Mouse (Mus musculus): ENCODE results near the gene Hs6st2. TPM values are rescaled to one million over a fixed set of nuclear protein-coding genes. Genes with fewer than 3 reads are reported as not detected.

Gene Hs6st2
- total and polyA plus RNA-seq, 3 experiments = not detected

DNA sequence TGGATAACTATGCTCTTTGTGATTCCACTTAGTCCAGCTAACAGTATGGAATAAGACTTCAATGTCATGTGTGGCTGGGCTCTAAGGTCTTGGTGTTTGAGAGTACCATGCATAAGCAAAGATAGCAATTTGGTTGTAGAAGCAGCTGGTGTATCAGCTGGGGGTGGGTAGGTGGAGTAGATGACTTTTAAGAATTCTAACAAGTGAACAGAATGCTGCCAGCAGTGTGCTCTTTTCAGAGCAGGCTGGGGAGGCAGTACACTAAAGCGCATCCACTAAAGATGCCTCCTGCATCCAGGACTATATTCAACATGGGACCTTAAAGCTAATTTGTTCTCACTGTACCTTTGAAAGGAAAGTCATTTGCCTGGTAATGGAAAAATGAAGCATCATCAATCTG, 88.9 kb downstream of the Hs6st2 start:
- no peaks in the 10 kb centered on the region for H3K27me3 ChIP-seq (ENCODE audit: control insufficient read depth in 1 of 2, insufficient read depth in 2 of 2, low read length in 2 of 2)
- H3K9me3 ChIP-seq (replicated peaks; ENCODE audit: insufficient read depth, low read length) = no peaks in the 10 kb centered on the region
- no peak overlapping the region for H3K4me3 ChIP-seq (ENCODE audit: control insufficient read depth in 1 of 2, insufficient read depth in 1 of 2, low read depth in 2 of 2, low read length in 2 of 2)
- DNase-seq (ENCODE audit: low read depth, low spot score) = no peak
- no peak overlapping the region for H3K27ac ChIP-seq (ENCODE audit: control insufficient read depth, low read depth, low read length)
- H3K36me3 ChIP-seq (ENCODE audit: control insufficient read depth in 1 of 2, insufficient read depth in 2 of 2, low read length in 2 of 2) = no peaks in the 10 kb centered on the region
- H3K9ac ChIP-seq (ENCODE audit: control insufficient read depth, low read depth, low read length, poor library complexity, severe bottlenecking) = no peak overlapping the region
- TF ChIP-seq MYB (IDR thresholded peaks at IDR 0.05; ENCODE audit: low read depth, low read length) (no peak), ZC3H11A (IDR thresholded peaks at IDR 0.05; ENCODE audit: low read depth, low read length) (no peak), MAFK (IDR thresholded peaks at IDR 0.05; ENCODE audit: borderline replicate concordance, low read depth, low read length) (no peak), USF1 (IDR thresholded peaks at IDR 0.05; ENCODE audit: low read depth, low read length) (no peak), NRF1 (IDR thresholded peaks at IDR 0.05; ENCODE audit: insufficient read depth, low read depth, low read length, poor library complexity, severe bottlenecking) (no peak), RAD21 (IDR thresholded peaks at IDR 0.05; ENCODE audit: low read depth, low read length) (no peak), USF2 (IDR thresholded peaks at IDR 0.05; ENCODE audit: borderline replicate concordance in 1 of 2, insufficient read depth in 1 of 2, low read depth in 1 of 2, low read length in 2 of 2) (no peak), ZKSCAN1 (IDR thresholded peaks at IDR 0.05; ENCODE audit: low read depth, low read length) (no peak), BHLHE40 (IDR thresholded peaks at IDR 0.05; ENCODE audit: borderline replicate concordance, low read depth, low read length) (no peak), ETS1 (IDR thresholded peaks at IDR 0.05; ENCODE audit: low read depth, low read length) (no peak), SIN3A (IDR thresholded peaks at IDR 0.05; ENCODE audit: low read length) (no peak), E2F4 (IDR thresholded peaks at IDR 0.05; ENCODE audit: borderline replicate concordance, low read depth, low read length) (no peak), POLR2AphosphoS2 (IDR thresholded peaks at IDR 0.05; ENCODE audit: low read length) (no peak), SMC3 (IDR thresholded peaks at IDR 0.05; ENCODE audit: low read depth, low read length) (no peak), HCFC1 (IDR thresholded peaks at IDR 0.05; ENCODE audit: low read depth, low read length) (no peak), CTCF (IDR thresholded peaks at IDR 0.05 in 2 of 3, conservative IDR thresholded peaks at IDR 0.05 in 1 of 3; ENCODE audit: control insufficient read depth in 1 of 3, insufficient read depth in 1 of 3, low read depth in 2 of 3, low read length in 3 of 3, poor library complexity in 1 of 3, severe bottlenecking in 1 of 3) (no peak), MXI1 (IDR thresholded peaks at IDR 0.05; ENCODE audit: low read depth, low read length) (no peak), ZMIZ1 (IDR thresholded peaks at IDR 0.05; ENCODE audit: low read depth, low read length) (no peak)
- no peaks in the 10 kb centered on the region for H3K4me1 ChIP-seq (ENCODE audit: control insufficient read depth in 1 of 2, insufficient read depth in 2 of 2, low read length in 2 of 2)
- H3K79me2 ChIP-seq (ENCODE audit: control insufficient read depth, insufficient read depth, low read length, poor library complexity) = no peaks in the 10 kb centered on the region

DNA sequence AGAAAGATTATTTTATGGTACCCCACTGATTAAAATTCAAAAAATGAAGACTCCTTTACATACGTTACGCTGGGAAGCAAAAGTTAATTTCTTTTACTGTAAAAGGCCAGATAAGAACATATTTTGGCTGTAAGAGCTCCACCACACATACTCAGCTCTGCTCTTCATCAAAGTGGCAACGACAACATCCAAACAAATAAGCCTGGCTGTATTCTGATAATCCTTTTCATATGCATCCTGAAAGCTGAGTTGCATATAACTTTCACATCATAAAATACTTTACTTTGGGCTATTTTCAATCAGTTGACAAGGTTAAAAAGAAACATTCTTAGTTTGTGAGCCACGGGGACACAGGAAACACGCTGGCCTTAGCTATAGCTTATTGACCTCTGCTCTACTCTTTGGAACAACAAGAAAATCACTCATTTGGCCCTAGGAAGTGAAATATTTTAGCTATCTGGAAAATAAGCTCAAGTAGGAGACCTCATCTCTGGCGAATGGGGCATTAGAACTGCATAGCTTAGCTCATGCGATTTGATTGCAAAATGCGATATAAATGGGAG, 91.1 kb downstream of the Hs6st2 start:
- Histone ChIP-seq H3K36me3 (ENCODE audit: control insufficient read depth in 1 of 2, insufficient read depth in 2 of 2, low read length in 2 of 2) (no peaks in the 10 kb centered on the region), H3K27me3 (ENCODE audit: control insufficient read depth in 1 of 2, insufficient read depth in 2 of 2, low read length in 2 of 2) (no peaks in the 10 kb centered on the region), H3K4me1 (ENCODE audit: control insufficient read depth in 1 of 2, insufficient read depth in 2 of 2, low read length in 2 of 2) (no peaks in the 10 kb centered on the region), H3K9me3 (replicated peaks; ENCODE audit: insufficient read depth, low read length) (no peaks in the 10 kb centered on the region), H3K79me2 (ENCODE audit: control insufficient read depth, insufficient read depth, low read length, poor library complexity) (no peaks in the 10 kb centered on the region), H3K27ac (ENCODE audit: control insufficient read depth, low read depth, low read length) (no peak overlapping the region), H3K4me3 (ENCODE audit: control insufficient read depth in 1 of 2, insufficient read depth in 1 of 2, low read depth in 2 of 2, low read length in 2 of 2) (no peak overlapping the region), H3K9ac (ENCODE audit: control insufficient read depth, low read depth, low read length, poor library complexity, severe bottlenecking) (no peak overlapping the region)
- no peak for DNase-seq (ENCODE audit: low read depth, low spot score)
- TF ChIP-seq ETS1 (IDR thresholded peaks at IDR 0.05; ENCODE audit: low read depth, low read length) (no peak), RAD21 (IDR thresholded peaks at IDR 0.05; ENCODE audit: low read depth, low read length) (no peak), E2F4 (IDR thresholded peaks at IDR 0.05; ENCODE audit: borderline replicate concordance, low read depth, low read length) (no peak), EP300 (IDR thresholded peaks at IDR 0.05; ENCODE audit: low read depth in 1 of 2, low read length in 2 of 2) (no peak), CTCF (IDR thresholded peaks at IDR 0.05 in 2 of 3, conservative IDR thresholded peaks at IDR 0.05 in 1 of 3; ENCODE audit: control insufficient read depth in 1 of 3, insufficient read depth in 1 of 3, low read depth in 2 of 3, low read length in 3 of 3, poor library complexity in 1 of 3, severe bottlenecking in 1 of 3) (no peak), MAZ (IDR thresholded peaks at IDR 0.05; ENCODE audit: low read depth, low read length) (no peak), POLR2AphosphoS5 (IDR thresholded peaks at IDR 0.05; ENCODE audit: borderline replicate concordance, low read depth, low read length) (no peak), KAT2A (conservative IDR thresholded peaks at IDR 0.05; ENCODE audit: low read depth, low read length) (no peak), JUND (IDR thresholded peaks at IDR 0.05; ENCODE audit: low read depth, low read length) (no peak), MAFK (IDR thresholded peaks at IDR 0.05; ENCODE audit: borderline replicate concordance, low read depth, low read length) (no peak), MYC (IDR thresholded peaks at IDR 0.05; ENCODE audit: low read depth, low read length) (no peak), MYB (IDR thresholded peaks at IDR 0.05; ENCODE audit: low read depth, low read length) (no peak), ZNF384 (IDR thresholded peaks at IDR 0.05; ENCODE audit: low read depth, low read length) (no peak)

Data from MEL (cell line).